Mouse (Mus musculus): ENCODE results near the gene Hlcs. TPM values are rescaled to one million over a fixed set of nuclear protein-coding genes. Genes with fewer than 3 reads are reported as not detected.
A peak's percentile ranks its signal among the peaks of the same experiment; 100 is the strongest.

The Hlcs gene
- polyA plus RNA-seq, 1 experiment from 2014 or later: 8.9 TPM

DNA sequence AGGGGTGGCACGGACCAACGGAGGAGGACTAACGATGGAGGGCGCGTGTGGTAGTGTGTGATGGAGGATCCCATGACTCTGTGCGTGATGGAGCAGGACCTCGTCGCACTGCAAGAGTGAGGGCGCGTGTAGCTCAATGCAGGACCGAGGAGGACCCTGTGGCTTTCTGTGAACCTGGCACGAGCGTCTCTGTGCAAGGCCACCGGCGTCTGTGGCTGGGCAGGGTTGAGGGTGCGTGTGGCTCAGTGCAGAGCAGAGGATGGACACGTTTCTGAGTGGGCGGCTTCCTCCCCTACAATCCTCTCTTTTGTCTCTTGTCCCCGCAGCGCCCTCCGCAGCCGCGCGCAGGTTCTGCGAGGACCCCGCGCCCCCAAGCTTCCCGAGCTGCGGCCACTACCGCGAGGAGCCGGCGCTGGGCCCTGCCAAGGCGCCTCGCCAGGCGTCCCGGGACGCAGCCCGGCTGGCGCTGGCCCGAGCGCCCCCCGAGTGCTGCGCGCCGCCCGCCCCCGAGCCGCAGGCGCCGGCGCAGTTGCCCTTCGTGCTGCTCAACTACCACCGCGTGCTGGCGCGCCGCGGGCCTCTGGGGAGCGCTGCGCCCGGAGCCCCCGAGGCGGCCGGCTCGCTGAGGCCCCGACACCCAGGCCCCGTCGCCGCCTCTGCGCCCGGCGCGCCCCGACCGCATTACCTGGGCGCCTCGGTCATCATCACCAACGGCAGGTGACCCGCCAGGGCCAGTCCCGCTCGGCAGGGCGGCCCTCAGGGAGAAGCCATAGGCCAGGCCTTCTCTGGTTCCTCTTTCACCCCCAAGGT lies 188.0 kb downstream of the Hlcs start:
- Histone ChIP-seq H3K36me3 (ENCODE audit: insufficient read depth, low read length) (no peaks in the 10 kb centered on the region), H3K9ac (replicated peaks; ENCODE audit: low read length) (peak overlapping the region; percentile 65), H3K4me3 (ENCODE audit: low read length) (peak overlapping the region; percentile 48), H3K27ac (ENCODE audit: low read length) (no peak overlapping the region), H3K9me3 (ENCODE audit: low read length) (no peaks in the 10 kb centered on the region), H3K4me1 (ENCODE audit: insufficient read depth, low read length) (peaks cover 9% of the 10 kb centered on the region), H3K27me3 (ENCODE audit: insufficient read depth, low read length) (peaks cover 71% of the 10 kb centered on the region), H3K4me2 (replicated peaks; ENCODE audit: low read depth, low read length) (peak overlapping the region; percentile 86)
- 1% methylated on average over 79 of the region's 83 CpGs for WGBS
- peak; percentile 67 for ATAC-seq (ENCODE audit: low FRiP score, low TSS enrichment)

DNA sequence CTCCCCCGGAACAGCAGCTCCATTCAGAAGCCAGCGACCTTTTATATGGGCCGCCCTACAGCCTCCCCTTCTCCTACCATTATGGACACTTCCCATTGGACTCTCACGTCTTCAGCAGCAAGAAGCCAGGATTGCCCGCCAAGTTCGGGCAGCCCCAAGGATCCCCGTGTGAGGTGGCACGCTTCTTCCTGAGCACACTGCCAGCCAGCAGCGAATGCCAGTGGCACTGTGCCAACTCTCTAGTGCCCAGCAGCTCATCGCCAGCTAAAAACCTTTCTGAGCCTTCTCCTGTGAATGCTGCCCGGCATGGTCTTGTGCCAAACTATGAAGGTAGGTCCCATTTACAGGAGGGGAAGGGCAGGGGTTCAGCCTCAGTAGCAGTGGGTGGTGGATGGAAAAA lies 190.1 kb downstream of the Hlcs start:
- no peak overlapping the region for H3K9ac ChIP-seq (replicated peaks; ENCODE audit: low read length)
- ATAC-seq (ENCODE audit: low FRiP score, low TSS enrichment): no peak
- no peak overlapping the region for H3K27ac ChIP-seq (ENCODE audit: low read length)
- H3K4me3 ChIP-seq (ENCODE audit: low read length): no peak overlapping the region
- peaks cover 71% of the 10 kb centered on the region for H3K27me3 ChIP-seq (ENCODE audit: insufficient read depth, low read length)
- H3K9me3 ChIP-seq (ENCODE audit: low read length): no peaks in the 10 kb centered on the region
- no peaks in the 10 kb centered on the region for H3K36me3 ChIP-seq (ENCODE audit: insufficient read depth, low read length)
- H3K4me1 ChIP-seq (ENCODE audit: insufficient read depth, low read length): peaks cover 9% of the 10 kb centered on the region
- 83% methylated on average over 11 of the region's 11 CpGs for WGBS
- H3K4me2 ChIP-seq (replicated peaks; ENCODE audit: low read depth, low read length): no peak overlapping the region

DNA sequence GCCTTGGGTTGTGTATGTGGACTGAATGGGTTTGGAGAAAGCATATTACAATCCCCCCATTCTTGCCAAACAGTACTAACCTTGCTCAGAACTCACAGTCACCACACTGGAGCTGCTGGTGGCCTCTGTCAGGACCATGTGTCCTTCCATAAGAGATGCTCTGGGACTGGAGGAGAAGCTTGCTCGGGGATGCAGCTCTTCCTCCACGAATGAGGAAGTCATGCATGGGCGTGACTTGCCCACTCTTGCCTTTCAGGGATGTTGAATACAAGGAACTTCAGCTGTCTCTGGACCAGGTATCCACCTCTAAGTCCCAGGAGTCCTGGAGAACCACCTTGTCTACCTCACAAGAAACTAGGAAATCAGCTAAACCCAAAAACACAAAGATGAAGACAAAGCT lies 191.0 kb downstream of the Hlcs start:
- Histone ChIP-seq H3K27ac (ENCODE audit: low read length) (no peak overlapping the region), H3K4me1 (ENCODE audit: insufficient read depth, low read length) (peaks cover 9% of the 10 kb centered on the region), H3K9me3 (ENCODE audit: low read length) (no peaks in the 10 kb centered on the region), H3K27me3 (ENCODE audit: insufficient read depth, low read length) (peaks cover 68% of the 10 kb centered on the region), H3K9ac (replicated peaks; ENCODE audit: low read length) (no peak overlapping the region), H3K36me3 (ENCODE audit: insufficient read depth, low read length) (no peaks in the 10 kb centered on the region), H3K4me2 (replicated peaks; ENCODE audit: low read depth, low read length) (no peak overlapping the region), H3K4me3 (ENCODE audit: low read length) (no peak overlapping the region)
- 94% methylated on average over 3 of the region's 3 CpGs for WGBS
- ATAC-seq (ENCODE audit: low FRiP score, low TSS enrichment): no peak

DNA sequence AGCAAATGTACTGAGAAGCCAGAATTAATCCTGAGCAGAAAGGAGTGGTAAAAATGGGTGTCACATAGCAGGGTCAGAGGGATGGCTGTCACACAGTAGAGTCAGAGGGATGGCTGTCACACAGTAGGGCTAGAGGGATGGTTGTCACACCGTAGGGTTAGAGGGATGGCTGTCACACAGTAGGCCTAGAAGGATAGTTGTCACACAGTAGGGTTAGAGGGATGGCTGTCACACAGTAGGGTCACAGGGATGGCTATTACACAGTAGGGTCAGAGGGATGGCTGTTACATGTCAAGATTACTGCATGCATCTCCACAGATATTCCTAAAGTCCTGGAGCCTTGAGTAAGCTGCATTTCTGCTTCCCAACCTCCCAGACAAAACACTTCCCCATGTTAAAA lies 195.0 kb downstream of the Hlcs start:
- H3K4me1 ChIP-seq (ENCODE audit: insufficient read depth, low read length): no peaks in the 10 kb centered on the region
- H3K9me3 ChIP-seq (ENCODE audit: low read length): no peaks in the 10 kb centered on the region
- no peaks in the 10 kb centered on the region for H3K36me3 ChIP-seq (ENCODE audit: insufficient read depth, low read length)
- WGBS: 100% methylated on average over 1 of the region's 1 CpGs
- no peak for ATAC-seq (ENCODE audit: low FRiP score, low TSS enrichment)
- H3K9ac ChIP-seq (replicated peaks; ENCODE audit: low read length): no peak overlapping the region
- no peak overlapping the region for H3K4me2 ChIP-seq (replicated peaks; ENCODE audit: low read depth, low read length)
- no peak overlapping the region for H3K4me3 ChIP-seq (ENCODE audit: low read length)
- H3K27me3 ChIP-seq (ENCODE audit: insufficient read depth, low read length): peaks cover 29% of the 10 kb centered on the region
- no peak overlapping the region for H3K27ac ChIP-seq (ENCODE audit: low read length)

DNA sequence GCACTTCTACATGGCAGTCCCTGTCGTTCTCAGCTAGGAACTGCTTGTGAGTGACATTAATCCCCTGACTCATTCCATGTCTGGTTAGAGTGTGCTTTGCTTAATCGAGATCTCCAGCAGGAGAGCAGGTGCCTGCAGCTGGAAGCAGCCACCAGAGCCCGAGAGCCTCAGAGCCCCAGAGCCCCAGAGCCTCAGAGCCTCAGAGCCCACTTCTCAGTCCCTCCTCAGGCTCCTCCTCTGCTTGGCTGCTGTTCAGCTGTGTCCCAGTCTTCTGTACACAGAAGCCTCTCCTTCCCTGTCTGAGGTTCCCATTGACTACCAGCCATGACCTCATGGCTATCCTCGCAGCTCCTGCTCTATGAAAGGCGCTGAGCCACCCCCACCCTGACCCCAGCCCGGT lies 196.0 kb downstream of the Hlcs start:
- ATAC-seq (ENCODE audit: low FRiP score, low TSS enrichment): no peak
- 58% methylated on average over 6 of the region's 6 CpGs for WGBS

DNA sequence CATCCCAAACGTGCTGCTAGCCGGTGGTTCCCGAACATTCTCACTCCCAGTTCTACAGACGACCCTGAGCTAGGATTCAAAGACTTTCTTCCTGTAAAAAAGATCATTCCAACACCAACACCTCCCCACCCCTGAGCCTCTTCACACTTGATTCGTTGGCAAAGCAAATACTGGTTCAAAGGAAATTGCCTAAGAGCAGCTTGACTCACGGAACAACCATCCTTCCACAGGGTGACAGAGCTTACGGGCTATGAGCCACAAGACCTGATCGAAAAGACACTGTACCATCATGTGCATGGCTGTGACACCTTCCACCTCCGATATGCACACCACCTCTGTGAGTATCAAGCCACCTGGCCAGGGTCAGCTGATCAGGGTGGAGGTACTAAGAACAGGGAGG lies 198.7 kb downstream of the Hlcs start:
- H3K27me3 ChIP-seq (ENCODE audit: insufficient read depth, low read length): 0 out of 2 replicates have a peak, but pooled peaks cover 4% of the 10 kb centered on the region
- H3K36me3 ChIP-seq (ENCODE audit: insufficient read depth, low read length): no peaks in the 10 kb centered on the region
- ATAC-seq (ENCODE audit: low FRiP score, low TSS enrichment): no peak
- no peak overlapping the region for H3K4me2 ChIP-seq (replicated peaks; ENCODE audit: low read depth, low read length)
- H3K4me1 ChIP-seq (ENCODE audit: insufficient read depth, low read length): no peaks in the 10 kb centered on the region
- H3K27ac ChIP-seq (ENCODE audit: low read length): no peak overlapping the region
- WGBS: 52% methylated on average over 9 of the region's 9 CpGs
- no peak overlapping the region for H3K9ac ChIP-seq (replicated peaks; ENCODE audit: low read length)
- no peaks in the 10 kb centered on the region for H3K9me3 ChIP-seq (ENCODE audit: low read length)
- H3K4me3 ChIP-seq (ENCODE audit: low read length): no peak overlapping the region

More for the DNA sequence above, 196.0 kb downstream of the Hlcs start:
- peaks cover 19% of the 10 kb centered on the region for H3K27me3 ChIP-seq (ENCODE audit: insufficient read depth, low read length)
- H3K27ac ChIP-seq (ENCODE audit: low read length): no peak overlapping the region
- no peaks in the 10 kb centered on the region for H3K36me3 ChIP-seq (ENCODE audit: insufficient read depth, low read length)
- H3K4me1 ChIP-seq (ENCODE audit: insufficient read depth, low read length): no peaks in the 10 kb centered on the region
- H3K4me2 ChIP-seq (replicated peaks; ENCODE audit: low read depth, low read length): no peak overlapping the region
- H3K9me3 ChIP-seq (ENCODE audit: low read length): no peaks in the 10 kb centered on the region
- H3K4me3 ChIP-seq (ENCODE audit: low read length): no peak overlapping the region
- no peak overlapping the region for H3K9ac ChIP-seq (replicated peaks; ENCODE audit: low read length)

DNA sequence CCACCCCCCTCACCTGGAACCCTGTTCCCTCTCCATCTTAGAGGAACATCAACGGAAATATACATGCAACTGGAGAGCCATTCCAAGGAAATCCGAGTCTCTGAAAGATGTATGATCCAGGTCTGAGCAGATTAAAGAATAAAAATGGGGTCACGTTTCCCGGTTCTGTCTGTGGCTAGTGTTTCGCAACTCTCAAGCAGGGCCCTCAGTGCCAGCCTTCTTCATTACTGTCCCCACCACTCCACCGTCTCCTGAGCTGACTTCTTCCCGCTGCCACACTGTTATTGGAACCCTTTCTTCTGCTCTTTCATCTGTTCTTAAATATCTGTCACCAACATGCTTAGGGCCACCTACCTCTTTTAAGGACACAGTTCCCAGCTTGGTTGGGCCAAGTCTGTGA lies 200.2 kb downstream of the Hlcs start:
- Histone ChIP-seq H3K36me3 (ENCODE audit: insufficient read depth, low read length) (no peaks in the 10 kb centered on the region), H3K9ac (replicated peaks; ENCODE audit: low read length) (no peak overlapping the region), H3K4me1 (ENCODE audit: insufficient read depth, low read length) (no peaks in the 10 kb centered on the region), H3K27ac (ENCODE audit: low read length) (no peak overlapping the region), H3K9me3 (ENCODE audit: low read length) (no peaks in the 10 kb centered on the region), H3K4me2 (replicated peaks; ENCODE audit: low read depth, low read length) (no peak overlapping the region), H3K4me3 (ENCODE audit: low read length) (no peak overlapping the region), H3K27me3 (ENCODE audit: insufficient read depth, low read length) (0 out of 2 replicates have a peak, but pooled peaks cover 4% of the 10 kb centered on the region)
- WGBS: 64% methylated on average over 7 of the region's 7 CpGs
- no peak for ATAC-seq (ENCODE audit: low FRiP score, low TSS enrichment)

DNA sequence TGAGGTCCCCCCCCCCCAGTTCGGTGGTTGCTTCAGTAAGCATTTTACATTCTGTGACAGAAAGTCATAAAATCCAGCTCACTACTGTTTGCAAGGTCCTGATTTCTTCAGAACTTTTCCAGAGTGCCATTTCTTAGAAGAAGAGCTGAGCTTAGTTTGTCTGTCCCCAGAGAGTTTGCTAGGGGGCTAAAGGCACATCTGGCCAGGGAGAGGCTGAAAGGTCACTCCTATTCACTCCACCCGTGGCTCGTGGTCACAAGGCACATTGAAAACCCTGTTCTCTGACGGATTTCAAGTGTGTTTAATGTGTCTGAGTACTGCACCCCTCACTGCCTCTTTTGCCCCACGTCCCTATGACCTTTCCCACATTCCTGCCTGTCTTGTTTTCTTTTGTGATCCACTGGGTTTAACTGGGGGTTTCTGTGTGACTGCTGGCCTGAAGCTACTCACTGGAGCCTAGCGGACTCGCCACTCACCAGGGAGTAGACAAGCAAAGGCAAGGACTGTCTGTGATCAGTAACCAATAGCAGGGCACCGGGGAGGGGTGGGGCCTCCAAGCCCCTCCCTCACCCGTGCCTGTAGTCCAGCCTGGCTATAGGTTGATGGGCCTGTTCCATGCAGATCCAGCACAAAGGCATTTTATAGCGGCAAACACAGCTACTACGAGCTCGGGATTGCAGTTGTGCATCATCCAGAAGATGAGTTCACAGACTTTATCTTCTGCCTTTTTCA lies 215.5 kb downstream of the Hlcs start:
- H3K9me3 ChIP-seq (ENCODE audit: low read length): no peaks in the 10 kb centered on the region
- H3K27me3 ChIP-seq (ENCODE audit: insufficient read depth, low read length): peaks cover 81% of the 10 kb centered on the region
- WGBS: 7% methylated on average over 12 of the region's 12 CpGs
- H3K9ac ChIP-seq (replicated peaks; ENCODE audit: low read length): no peak overlapping the region
- no peak overlapping the region for H3K4me2 ChIP-seq (replicated peaks; ENCODE audit: low read depth, low read length)
- no peak overlapping the region for H3K4me3 ChIP-seq (ENCODE audit: low read length)
- no peaks in the 10 kb centered on the region for H3K36me3 ChIP-seq (ENCODE audit: insufficient read depth, low read length)
- H3K27ac ChIP-seq (ENCODE audit: low read length): no peak overlapping the region
- ATAC-seq (ENCODE audit: low FRiP score, low TSS enrichment): peak; percentile 92
- H3K4me1 ChIP-seq (ENCODE audit: insufficient read depth, low read length): 0 out of 2 replicates have a peak, but pooled peaks cover 5% of the 10 kb centered on the region

DNA sequence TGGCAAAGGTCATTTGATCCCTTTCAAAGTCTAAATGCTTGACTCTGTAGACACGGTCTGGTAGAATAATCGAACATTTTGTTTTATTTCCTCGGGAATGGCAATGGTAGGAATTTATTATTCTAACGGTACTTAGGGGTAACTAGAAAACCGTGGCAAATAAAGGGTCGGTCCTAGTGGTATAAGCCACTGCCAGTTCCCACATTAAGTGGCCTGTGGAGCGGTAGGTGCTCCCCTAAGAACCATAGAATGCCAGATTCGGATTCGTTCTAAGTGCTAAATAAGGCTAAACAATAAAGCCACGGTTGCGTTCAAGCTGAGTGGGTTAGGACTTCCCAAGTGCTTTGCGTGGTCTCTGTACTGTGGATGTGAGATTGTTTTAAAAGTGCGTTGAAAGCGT lies 216.9 kb downstream of the Hlcs start:
- Histone ChIP-seq H3K27ac (ENCODE audit: low read length) (no peak overlapping the region), H3K4me2 (replicated peaks; ENCODE audit: low read depth, low read length) (no peak overlapping the region), H3K36me3 (ENCODE audit: insufficient read depth, low read length) (no peaks in the 10 kb centered on the region), H3K27me3 (ENCODE audit: insufficient read depth, low read length) (peaks cover 91% of the 10 kb centered on the region), H3K9ac (replicated peaks; ENCODE audit: low read length) (no peak overlapping the region), H3K4me3 (ENCODE audit: low read length) (no peak overlapping the region), H3K9me3 (ENCODE audit: low read length) (no peaks in the 10 kb centered on the region), H3K4me1 (ENCODE audit: insufficient read depth, low read length) (0 out of 2 replicates have a peak, but pooled peaks cover 5% of the 10 kb centered on the region)
- no peak for ATAC-seq (ENCODE audit: low FRiP score, low TSS enrichment)
- 1% methylated on average over 14 of the region's 14 CpGs for WGBS

Data from kidney, embryonic 16.5 days (tissue).